Mouse (Mus musculus) layer of hippocampus, adult 2 months (tissue): ENCODE data around the gene Dmrt1. TPM values are rescaled to one million over a fixed set of nuclear protein-coding genes. Genes with fewer than 3 reads are reported as not detected.
"Not testable (repeated sequence)": the region's sequence is repeated elsewhere in the genome, so short reads cannot be mapped to it uniquely, and the experiment has no call there.

Experiments
- DNase-seq, 2 experiments: peaks; one replicate each; pipeline ENCODE4 v3.0.0; 2022; ENCODE audit warnings: low spot score in 2 of 2
- H3K27ac ChIP-seq: fragments of 200-600 bp; 2 replicates; pipeline ENCODE4 v1.8.1; 2022
- H3K4me3 ChIP-seq: fragments of 200-600 bp; 2 replicates; pipeline ENCODE4 v1.8.1; 2022; ENCODE audit warnings: mild to moderate bottlenecking
- CTCF ChIP-seq: fragments of 200-600 bp; conservative IDR thresholded peaks from 2 replicates; pipeline ENCODE4 v1.8.1; 2022; ENCODE audit warnings: antibody characterized with exemption, mild to moderate bottlenecking, moderate library complexity
- long read RNA-seq, 2 experiments: library from polyadenylated mRNA; stranded (forward); transcript quantifications; one replicate each; pipeline ENCODE4 v2.0.0; 2021; ENCODE audit warnings: borderline mapping rate in 2 of 2
- total RNA-seq, 2 experiments: library from RNA; stranded (reverse); gene quantifications; 2 replicates each; pipeline ENCODE4 v1.2.3; 2021

Gene Dmrt1
- total RNA-seq = not detected
- long read RNA-seq, experiment 1 = 0 reads
- long read RNA-seq, experiment 2 = 0 reads

- no peak for TF ChIP-seq CTCF
- H3K4me3 ChIP-seq = no peak within 1 kb of the TSS
- no peak within 1 kb of the TSS for H3K27ac ChIP-seq
- no peak for DNase-seq
Observed at GRCm38 (mm10) chr19:25505360-25506196, at the start of gene Dmrt1. Dmrt1 (plus strand) TSS chr19:25505618.

- no peak overlapping the region for H3K27ac ChIP-seq
- H3K4me3 ChIP-seq = no peak overlapping the region
- no peak for DNase-seq
- no peak for TF ChIP-seq CTCF
Observed at GRCm38 (mm10) chr19:25460760-25461159, 44.7 kb upstream of the Dmrt1 start.

- no peak for TF ChIP-seq CTCF
- Histone ChIP-seq H3K27ac (no peak overlapping the region), H3K4me3 (no peak overlapping the region)
- no peak for DNase-seq
Observed at GRCm38 (mm10) chr19:25461553-25462320, 43.7 kb upstream of the Dmrt1 start.

- H3K27ac ChIP-seq, DNase-seq, H3K4me3 ChIP-seq: not testable (repeated sequence)
- TF ChIP-seq CTCF = peak; percentile 63
Observed at GRCm38 (mm10) chr19:25475806-25476205, 29.6 kb upstream of the Dmrt1 start.

- Histone ChIP-seq H3K27ac (no peak overlapping the region), H3K4me3 (no peak overlapping the region)
- no peak for DNase-seq
- TF ChIP-seq CTCF = no peak
Observed at GRCm38 (mm10) chr19:25479152-25479669, 26.2 kb upstream of the Dmrt1 start.

GRCm38 (mm10) chr19:25480820-25481219, 24.6 kb upstream of the Dmrt1 start:
- no peak for TF ChIP-seq CTCF
- H3K27ac ChIP-seq = no peak overlapping the region
- DNase-seq = no peak
- no peak overlapping the region for H3K4me3 ChIP-seq

GRCm38 (mm10) chr19:25486561-25486960, 18.9 kb upstream of the Dmrt1 start:
- H3K4me3 ChIP-seq = no peak overlapping the region

GRCm38 (mm10) chr19:25487350-25487749, 18.1 kb upstream of the Dmrt1 start:
- no peak for TF ChIP-seq CTCF
- Histone ChIP-seq H3K27ac (no peak overlapping the region), H3K4me3 (no peak overlapping the region)
- DNase-seq = no peak

More at GRCm38 (mm10) chr19:25486561-25486960, 18.9 kb upstream of the Dmrt1 start:
- DNase-seq = no peak
- H3K27ac ChIP-seq = no peak overlapping the region
- no peak for TF ChIP-seq CTCF

- no peak for TF ChIP-seq CTCF
- DNase-seq = no peak
- H3K27ac ChIP-seq = no peak overlapping the region
- H3K4me3 ChIP-seq = no peak overlapping the region
Observed at GRCm38 (mm10) chr19:25488546-25488945, 16.9 kb upstream of the Dmrt1 start.

- no peak for TF ChIP-seq CTCF
- DNase-seq = no peak
- H3K27ac ChIP-seq = no peak overlapping the region
- no peak overlapping the region for H3K4me3 ChIP-seq
Observed at GRCm38 (mm10) chr19:25489546-25489945, 15.9 kb upstream of the Dmrt1 start.

GRCm38 (mm10) chr19:25497434-25497833, 8.0 kb upstream of the Dmrt1 start:
- DNase-seq = no peak
- H3K27ac ChIP-seq = no peak overlapping the region
- H3K4me3 ChIP-seq = no peak overlapping the region
- TF ChIP-seq CTCF = no peak

- H3K4me3 ChIP-seq = no peak overlapping the region
- no peak for DNase-seq
- TF ChIP-seq CTCF = no peak
- no peak overlapping the region for H3K27ac ChIP-seq
Observed at GRCm38 (mm10) chr19:25504878-25505277, 540 bp upstream of the Dmrt1 start.

- no peak for TF ChIP-seq CTCF
- no peak overlapping the region for H3K4me3 ChIP-seq
Observed at GRCm38 (mm10) chr19:25506616-25507015, 1.2 kb downstream of the Dmrt1 start.

More at GRCm38 (mm10) chr19:25506616-25507015, 1.2 kb downstream of the Dmrt1 start:
- no peak for DNase-seq
- no peak overlapping the region for H3K27ac ChIP-seq
